Mouse (Mus musculus): ENCODE measurements around the gene Zfp385b.

Gene Zfp385b

DNA sequence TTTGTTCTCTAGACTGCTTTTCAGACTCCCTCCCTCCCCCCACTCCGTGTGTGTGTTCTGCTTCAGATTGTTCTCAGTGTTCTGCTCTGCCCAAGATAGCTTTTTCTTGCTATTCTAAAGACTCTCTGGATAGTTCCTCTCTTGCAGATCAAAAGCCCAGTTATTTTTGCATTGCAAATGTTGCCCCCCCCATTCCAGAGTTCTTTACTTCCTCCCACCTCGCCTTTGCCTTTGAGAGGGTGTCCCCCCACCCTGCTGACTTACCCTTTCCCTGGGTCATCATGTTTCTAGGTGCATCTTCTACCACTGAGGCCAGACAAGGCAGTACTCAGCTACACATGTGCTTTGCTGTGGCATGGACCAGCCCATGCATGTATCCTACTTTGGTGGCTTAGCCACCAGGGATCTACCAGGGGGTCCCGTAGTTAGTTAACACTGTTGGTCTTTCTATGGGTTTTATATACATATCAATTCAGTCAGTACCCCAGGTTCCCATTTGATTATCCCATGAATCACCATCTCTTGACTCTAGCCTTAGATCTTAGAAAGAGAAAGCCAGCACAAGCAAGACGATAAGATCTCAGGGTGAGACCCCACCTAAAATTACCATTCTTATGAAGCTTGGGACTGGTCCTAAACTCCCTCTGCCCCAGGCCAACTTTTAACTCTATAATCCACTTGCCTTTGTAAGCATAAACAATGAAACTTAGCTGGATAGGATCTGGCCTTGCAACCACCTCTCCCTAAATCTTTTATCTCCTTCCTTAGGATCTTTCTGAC is 232.7 kb downstream of the Zfp385b start:
- DNase-seq = no peak

DNA sequence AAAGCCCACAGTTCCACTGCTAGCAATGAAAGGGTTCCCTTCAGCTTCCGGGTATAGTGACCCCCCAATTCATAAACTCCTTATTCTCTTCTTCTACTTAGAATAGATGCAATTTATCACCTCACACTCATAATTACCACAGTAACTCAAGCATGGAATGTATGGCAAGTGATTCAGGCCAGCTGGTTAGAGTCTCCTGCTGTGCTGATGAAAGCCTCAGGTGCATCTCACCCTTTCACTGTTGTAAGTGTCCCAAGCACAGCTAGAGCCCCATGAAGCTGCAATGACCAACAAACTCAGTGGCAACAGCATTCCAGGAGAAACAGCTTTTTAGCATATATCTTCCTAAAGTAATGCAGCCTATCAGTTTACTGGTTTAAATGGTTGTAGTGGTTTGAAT is 235.9 kb downstream of the Zfp385b start:
- no peak for DNase-seq

DNA sequence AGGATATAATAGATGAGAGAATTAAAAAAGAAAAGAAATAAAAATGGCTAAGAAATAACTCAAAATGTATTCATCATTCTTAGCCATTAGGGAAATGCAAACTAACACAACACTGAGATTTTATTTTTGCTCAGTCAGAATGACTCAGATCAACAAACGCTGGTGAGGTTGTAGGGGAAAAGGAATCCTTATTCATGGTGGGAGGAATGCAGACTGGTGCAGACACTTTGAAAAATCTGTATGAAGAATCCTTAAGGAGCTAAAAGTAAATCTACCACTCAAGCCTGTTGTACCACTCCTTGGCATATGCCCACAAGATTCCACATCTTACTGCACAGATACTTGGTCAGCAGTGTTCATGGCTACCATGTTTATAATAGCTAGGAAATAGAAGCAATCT is 242.9 kb downstream of the Zfp385b start:
- DNase-seq = no peak

DNA sequence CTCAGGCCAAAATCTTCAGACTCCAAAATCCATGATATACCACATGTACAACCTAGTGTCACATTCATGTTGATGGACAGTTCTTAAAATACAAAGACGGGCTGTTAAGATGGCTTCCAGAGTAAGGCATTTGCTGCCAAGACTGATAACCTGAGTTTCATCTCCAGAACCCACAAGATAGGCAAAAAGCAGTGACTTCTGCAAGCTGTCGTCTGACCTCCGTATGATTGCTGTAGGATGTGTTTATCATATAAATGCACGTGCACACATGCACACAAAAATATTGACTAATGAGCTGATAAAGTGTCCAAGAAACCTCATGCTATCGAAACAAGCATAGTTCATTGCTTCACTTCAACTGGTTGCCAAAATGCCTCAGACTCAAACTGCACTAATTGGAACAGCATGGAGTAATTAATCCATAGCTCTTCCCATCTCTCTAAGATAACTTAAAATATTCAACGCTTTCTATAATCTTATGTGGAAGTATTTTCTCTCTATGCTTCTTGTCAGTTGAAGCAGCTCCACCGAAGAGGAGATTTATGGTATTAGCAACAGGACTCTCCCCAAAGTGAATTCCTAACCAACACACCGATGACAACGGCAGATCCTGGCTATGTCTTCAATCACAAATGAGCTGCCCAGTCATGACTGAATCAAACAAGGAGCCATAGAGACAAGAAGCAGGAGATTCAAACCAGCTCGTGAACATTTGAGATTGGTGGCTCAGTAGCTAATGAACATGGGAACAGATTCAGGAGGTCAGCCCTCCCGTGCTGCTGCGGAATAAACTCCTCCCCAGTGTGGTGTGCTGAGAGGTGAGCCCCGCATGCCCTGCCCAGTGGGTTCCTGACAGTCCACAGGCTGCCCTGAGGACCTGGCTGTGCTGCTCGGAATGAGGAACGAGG is 251.7 kb downstream of the Zfp385b start:
- no peak for DNase-seq

GRCm38 (mm10) chr2:77563706-77564105 is 255.7 kb downstream of the Zfp385b start:
- no peak for DNase-seq

GRCm38 (mm10) chr2:77561941-77562340 is 257.5 kb downstream of the Zfp385b start:
- no peak for DNase-seq

- no peak for DNase-seq
Observed at GRCm38 (mm10) chr2:77556938-77557337, 262.5 kb downstream of the Zfp385b start.

DNA sequence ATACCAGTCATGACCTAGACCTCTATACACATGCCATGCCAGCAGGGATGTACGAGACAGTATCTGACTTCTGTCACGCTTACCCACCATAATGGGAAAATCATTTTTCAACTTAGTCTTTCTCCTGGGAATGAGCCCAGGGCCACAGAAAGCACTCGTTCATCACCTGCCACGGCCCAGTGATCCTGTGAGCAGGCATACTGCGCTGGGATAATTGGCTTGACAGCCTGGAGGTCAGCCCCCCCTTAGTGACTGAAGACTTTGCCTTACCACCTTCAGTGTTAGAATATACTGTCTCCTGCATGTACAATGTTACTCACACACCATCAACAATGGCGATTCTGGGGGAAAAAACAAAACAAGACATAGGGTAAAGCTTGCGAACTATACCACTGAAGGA is 263.5 kb downstream of the Zfp385b start:
- DNase-seq = no peak

- DNase-seq = no peak
Observed at GRCm38 (mm10) chr2:77552675-77553074, 266.8 kb downstream of the Zfp385b start.

DNA sequence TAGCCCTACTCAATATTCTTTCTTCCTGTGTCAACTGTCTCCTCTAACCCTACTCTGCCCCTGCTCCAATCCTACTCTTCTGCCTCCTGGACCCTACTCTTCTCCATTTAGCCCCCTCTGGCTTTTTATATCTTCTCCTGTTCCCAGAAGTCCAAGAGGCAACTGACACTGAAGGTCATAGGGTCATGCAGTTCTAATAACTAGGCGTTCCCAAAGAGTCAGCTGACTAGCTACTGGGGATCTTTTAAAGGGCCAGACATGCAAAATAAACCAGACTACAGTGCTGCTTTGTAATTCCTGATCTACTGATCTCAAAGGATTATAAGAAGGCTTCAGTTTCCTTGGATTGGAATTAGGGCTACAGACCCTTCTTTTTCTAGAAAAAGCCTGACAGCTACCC is 276.1 kb downstream of the Zfp385b start:
- no peak for DNase-seq

GRCm38 (mm10) chr2:77542605-77543004 is 276.8 kb downstream of the Zfp385b start:
- no peak for DNase-seq

DNA sequence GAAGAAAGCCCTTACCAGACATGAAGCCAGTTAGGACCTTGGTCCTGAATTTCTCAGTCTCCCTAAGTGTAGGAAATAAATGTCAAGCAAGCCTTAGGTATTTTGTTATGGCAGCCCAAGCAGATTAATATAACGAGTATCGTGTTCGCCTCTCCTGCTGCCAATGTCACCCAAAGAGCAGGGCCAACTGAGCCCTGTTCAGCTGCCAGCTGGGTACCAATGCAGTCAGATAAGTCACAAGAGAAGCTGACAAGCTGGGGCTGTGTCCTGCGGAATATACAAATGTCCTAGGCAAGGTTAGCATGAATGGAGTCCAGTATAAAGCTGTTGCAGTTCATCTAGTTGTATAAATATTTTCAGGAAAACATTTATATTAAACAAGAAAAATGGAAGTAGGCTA is 277.8 kb downstream of the Zfp385b start:
- no peak for DNase-seq

GRCm38 (mm10) chr2:77540860-77541259 is 278.6 kb downstream of the Zfp385b start:
- DNase-seq = peak; percentile 28

GRCm38 (mm10) chr2:77536556-77536955 is 282.9 kb downstream of the Zfp385b start:
- no peak for DNase-seq

DNA sequence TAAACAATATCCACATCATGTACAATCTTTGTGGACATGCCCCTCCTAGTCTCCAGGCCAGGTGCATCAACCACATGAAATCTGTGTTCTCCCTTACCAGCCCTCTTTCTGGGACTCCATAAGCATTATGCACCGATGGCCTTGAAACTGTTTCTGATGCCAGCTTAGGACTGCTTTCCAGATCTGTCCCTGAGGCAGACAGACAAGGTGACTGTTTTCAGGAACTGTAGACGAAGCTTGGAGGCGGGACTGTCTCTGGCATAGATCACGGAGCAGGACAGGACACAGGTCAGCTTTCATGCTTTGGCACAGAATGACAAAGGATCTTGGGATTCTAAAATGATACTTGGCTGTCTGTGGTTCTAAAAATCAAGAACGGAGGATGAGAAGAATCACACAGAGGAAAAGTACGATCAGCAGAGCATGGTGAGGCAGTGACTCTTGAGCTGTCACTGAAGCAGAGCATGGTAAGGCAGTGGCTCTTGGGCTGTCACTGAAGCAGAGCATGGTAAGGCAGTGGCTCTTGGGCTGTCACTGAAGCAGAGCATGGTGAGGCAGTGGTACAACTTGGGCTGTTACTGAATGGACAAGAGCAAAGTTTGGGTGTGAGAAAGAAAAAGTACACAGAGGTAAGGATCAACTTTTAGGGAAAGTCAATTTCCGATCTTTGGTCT is 291.2 kb downstream of the Zfp385b start:
- DNase-seq = no peak

GRCm38 (mm10) chr2:77527616-77528015 is 291.8 kb downstream of the Zfp385b start:
- no peak for DNase-seq

DNA sequence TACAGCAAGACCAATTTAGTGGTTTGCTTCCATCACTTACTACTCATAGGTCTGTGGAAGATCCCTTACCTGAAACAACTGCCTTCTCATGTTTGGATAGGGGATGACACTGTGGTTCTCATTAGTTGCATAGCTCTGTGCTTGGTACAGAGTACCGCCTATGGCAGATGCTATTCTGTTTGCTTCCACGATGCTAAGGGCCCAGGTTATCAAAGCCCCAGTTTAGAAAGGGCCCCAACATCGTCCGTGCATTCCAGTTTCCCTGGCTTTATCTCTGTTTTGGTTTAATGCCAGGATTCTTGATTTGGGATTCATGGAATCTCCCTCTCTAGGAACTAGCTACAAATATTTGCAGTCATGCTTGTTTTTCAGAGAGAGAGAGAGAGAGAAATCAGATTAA is 292.6 kb downstream of the Zfp385b start:
- no peak for DNase-seq

DNA sequence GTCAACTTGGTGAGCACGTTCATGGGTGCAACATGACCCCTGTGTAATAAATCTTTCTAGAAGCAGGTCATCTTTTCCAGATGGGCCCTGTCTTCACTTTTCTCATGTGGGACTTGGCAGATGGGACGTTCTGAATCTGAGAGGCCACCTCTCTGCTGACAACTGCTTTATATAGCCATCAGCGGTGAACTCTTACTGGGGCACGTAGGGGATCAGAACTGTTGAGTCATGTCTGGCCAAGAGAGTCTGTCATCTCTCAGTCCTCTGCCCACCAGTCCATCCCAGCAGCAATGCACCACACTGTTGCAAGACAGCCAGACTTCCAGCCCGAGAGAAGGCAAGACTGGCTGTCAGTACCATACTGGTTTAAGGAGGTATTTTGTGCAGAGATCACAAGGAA is 293.1 kb downstream of the Zfp385b start:
- DNase-seq = no peak

- DNase-seq = no peak
Observed at GRCm38 (mm10) chr2:77522223-77522622, 297.2 kb downstream of the Zfp385b start.

- DNase-seq = no peak
Observed at GRCm38 (mm10) chr2:77519341-77519740, 300.1 kb downstream of the Zfp385b start.

DNA sequence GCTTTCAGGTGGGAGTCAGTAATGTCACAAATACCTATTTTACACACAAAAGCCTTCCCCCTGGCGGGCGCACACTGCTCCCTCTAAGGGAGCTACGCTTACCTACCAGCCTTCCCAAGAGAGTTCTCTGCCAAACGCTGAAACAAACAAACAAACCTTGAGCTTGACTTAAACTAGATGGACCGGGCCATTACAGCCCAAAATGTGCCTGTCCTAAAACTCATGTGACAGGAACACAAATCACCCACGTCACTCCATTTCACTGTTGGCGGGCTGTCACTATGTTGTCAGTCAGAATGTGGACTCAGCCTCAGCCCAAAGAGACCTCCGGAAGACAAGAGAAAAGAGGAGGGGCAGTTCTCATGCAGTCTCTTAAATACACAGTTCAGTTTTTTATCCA is 300.7 kb downstream of the Zfp385b start:
- no peak for DNase-seq

DNA sequence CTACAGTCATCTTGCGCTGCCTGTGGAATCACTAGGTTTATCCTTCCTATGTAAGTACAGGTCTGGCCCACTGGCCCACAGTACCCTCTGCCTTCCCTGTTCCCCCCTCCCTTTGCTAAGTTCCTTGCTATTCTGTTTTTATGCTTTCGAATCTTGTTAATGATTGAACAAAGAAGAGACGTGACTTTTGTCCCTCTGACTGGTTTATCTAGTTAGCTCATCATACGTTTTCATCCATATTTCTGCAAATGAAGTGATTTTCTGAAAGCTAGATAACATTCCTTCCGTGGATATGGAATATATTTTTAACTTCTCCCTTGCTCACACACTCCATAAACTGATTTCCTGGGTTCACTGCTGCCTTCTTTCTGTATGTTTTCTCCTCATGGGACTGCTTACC is 302.8 kb downstream of the Zfp385b start:
- DNase-seq = no peak

GRCm38 (mm10) chr2:77515654-77516053 is 303.8 kb downstream of the Zfp385b start:
- no peak for DNase-seq

GRCm38 (mm10) chr2:77515011-77515410 is 304.4 kb downstream of the Zfp385b start:
- DNase-seq = no peak

Measured in lung, postnatal 10 days (tissue).